Mouse (Mus musculus) heart, embryonic 14.5 days (tissue): ENCODE measurements around the gene R3hdm1. TPM values are rescaled to one million over a fixed set of nuclear protein-coding genes. Genes with fewer than 3 reads are reported as not detected.
"Not testable (repeated sequence)": the region's sequence is repeated elsewhere in the genome, so short reads cannot be mapped to it uniquely, and the experiment has no call there.

Source experiments
- ATAC-seq: fragments of 200-750 bp; cut with Nextera tagmentation; 2 replicates; pipeline ENCODE4 v1.8.0; 2017; ENCODE audit warnings: low read depth, moderate TSS enrichment; ENCODE audit not compliant: insufficient number of reproducible peaks, insufficient read depth, low FRiP score
- H3K27ac ChIP-seq, 2 experiments: fragments of 200-500 bp in 1 of 2; fragments of 300-500 bp in 1 of 2; sonication (generic) in 1 of 2; replicated peaks in 1 of 2; 2 replicates each; pipeline ENCODE4 v1.5.1; 2012 to 2014; ENCODE audit warnings: low read depth in 2 of 2, low read length in 2 of 2, control low read depth in 1 of 2, mild to moderate bottlenecking in 1 of 2, mixed read lengths in 1 of 2; ENCODE audit not compliant: control insufficient read depth in 1 of 2, insufficient read depth in 1 of 2
- H3K27me3 ChIP-seq: fragments of 300-500 bp; sonication (generic); 2 replicates; pipeline ENCODE4 v1.6.1; 2014; ENCODE audit warnings: mild to moderate bottlenecking, low read length, control low read depth; ENCODE audit not compliant: control insufficient read depth, insufficient read depth
- H3K36me3 ChIP-seq: fragments of 300-500 bp; sonication (generic); 2 replicates; pipeline ENCODE4 v1.6.1; 2014; ENCODE audit warnings: mild to moderate bottlenecking, control low read depth, low read length, mixed read lengths; ENCODE audit not compliant: control insufficient read depth, insufficient read depth
- H3K4me1 ChIP-seq, 2 experiments: fragments of 200-500 bp in 1 of 2; fragments of 300-500 bp in 1 of 2; sonication (generic) in 1 of 2; 2 replicates each; pipeline ENCODE4 v1.6.1; 2012 to 2014; ENCODE audit warnings: low read length in 2 of 2, control low read depth in 1 of 2, mixed read lengths in 1 of 2; ENCODE audit not compliant: control insufficient read depth in 2 of 2, insufficient read depth in 2 of 2
- H3K4me2 ChIP-seq: fragments of 300-500 bp; sonication (generic); 2 replicates; pipeline ENCODE4 v1.6.1; 2014; ENCODE audit warnings: mild to moderate bottlenecking, low read length
- H3K4me3 ChIP-seq, 2 experiments: fragments of 200-500 bp in 1 of 2; fragments of 300-500 bp in 1 of 2; sonication (generic) in 1 of 2; 2 replicates each; pipeline ENCODE4 v1.5.1; 2012 to 2014; ENCODE audit warnings: low read length in 2 of 2, mild to moderate bottlenecking in 2 of 2, control low read depth in 1 of 2, low read depth in 1 of 2, moderate library complexity in 1 of 2; ENCODE audit not compliant: control insufficient read depth in 1 of 2, insufficient read depth in 1 of 2
- H3K9ac ChIP-seq: fragments of 300-500 bp; sonication (generic); 2 replicates; pipeline ENCODE4 v1.6.1; 2014; ENCODE audit warnings: mild to moderate bottlenecking, low read length
- H3K9me3 ChIP-seq: fragments of 300-500 bp; sonication (generic); 2 replicates; pipeline ENCODE4 v1.6.1; 2016; ENCODE audit warnings: low read length, control low read depth; ENCODE audit not compliant: control insufficient read depth
- WGBS: fragments of 180-500 bp; shearing (Covaris S2); extraction: QIAGEN DNeasy Blood & Tissue Kit; methylation state at CpG from one replicate; pipeline ENCODE4 v1.1.7; 2014; 5-methylcytosine and 5-hydroxymethylcytosine counted together
- polyA plus RNA-seq: library from polyadenylated mRNA; unstranded; fragments of >200 nt; fragmentation: Nextera tagmentation; extraction: Ambion mirVana; gene quantifications from 2 replicates; pipeline ENCODE4 v1.2.1, GENCODE M21; 2014

Gene R3hdm1
- polyA plus RNA-seq, 1 experiment from 2014 or later = 55.2 TPM

DNA sequence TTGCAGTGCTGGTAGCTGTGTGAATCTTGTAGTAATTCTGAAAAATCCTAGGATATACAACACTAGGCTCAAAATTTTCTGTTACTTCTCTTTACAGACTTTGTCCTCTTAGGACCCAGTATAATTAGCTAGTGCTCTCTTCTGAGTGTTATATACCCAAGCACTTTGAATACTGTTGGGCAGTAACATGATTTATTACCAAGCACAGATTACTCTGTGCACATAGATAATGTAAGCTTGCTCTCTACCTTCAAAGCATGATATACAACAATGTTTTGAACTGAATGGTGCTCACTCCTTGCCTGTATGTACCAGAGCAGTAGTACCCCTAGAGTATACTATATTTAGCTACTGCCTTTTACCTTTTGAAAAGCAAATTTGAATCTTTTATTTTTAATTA lies 33.1 kb downstream of the R3hdm1 start:
- not testable (repeated sequence) for H3K36me3 ChIP-seq, H3K4me3 ChIP-seq, ATAC-seq, H3K9me3 ChIP-seq, H3K4me1 ChIP-seq, H3K27me3 ChIP-seq, H3K27ac ChIP-seq, H3K4me2 ChIP-seq, H3K9ac ChIP-seq

- no peaks in the 10 kb centered on the region for H3K9me3 ChIP-seq
- H3K4me3 ChIP-seq = no peak overlapping the region
- H3K9ac ChIP-seq = no peak overlapping the region
- H3K4me1 ChIP-seq = peaks cover 0 to 4% of the 10 kb centered on the region in 2 experiments; a peak in 2 of 4 replicates
- no peak for ATAC-seq
- H3K27ac ChIP-seq = no peak overlapping the region
- no peaks in the 10 kb centered on the region for H3K36me3 ChIP-seq
- H3K4me2 ChIP-seq = no peak overlapping the region
- no peaks in the 10 kb centered on the region for H3K27me3 ChIP-seq
Observed at GRCm38 (mm10) chr1:128141039-128141438, 37.9 kb downstream of the R3hdm1 start.

GRCm38 (mm10) chr1:128141737-128142136 lies 38.6 kb downstream of the R3hdm1 start:
- peaks cover 0 to 4% of the 10 kb centered on the region in 2 experiments; a peak in 2 of 4 replicates for H3K4me1 ChIP-seq
- no peaks in the 10 kb centered on the region for H3K27me3 ChIP-seq
- no peak overlapping the region for H3K9ac ChIP-seq
- no peaks in the 10 kb centered on the region for H3K9me3 ChIP-seq
- H3K27ac ChIP-seq = no peak overlapping the region
- no peak overlapping the region for H3K4me2 ChIP-seq
- H3K36me3 ChIP-seq = no peaks in the 10 kb centered on the region
- ATAC-seq = no peak
- no peak overlapping the region for H3K4me3 ChIP-seq

DNA sequence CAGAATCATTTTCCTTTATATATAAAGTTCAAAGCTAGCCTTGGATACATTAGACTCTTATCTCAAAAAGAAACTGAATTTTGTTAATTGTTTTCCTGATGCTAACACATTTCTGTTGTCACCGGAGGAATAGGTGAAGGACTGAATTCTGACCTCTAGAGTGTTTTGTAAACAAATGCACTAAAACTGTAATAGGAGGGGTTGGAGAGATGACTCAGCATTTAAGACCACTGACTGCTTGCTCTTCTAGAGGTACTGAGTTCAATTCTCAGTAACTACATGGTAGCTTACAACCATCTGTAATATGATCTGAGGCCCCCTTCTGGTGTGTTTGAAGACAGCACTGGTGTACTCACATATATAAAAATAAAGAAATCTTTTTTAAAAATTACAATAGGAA lies 63.9 kb downstream of the R3hdm1 start:
- Histone ChIP-seq H3K9me3 (no peaks in the 10 kb centered on the region), H3K9ac (no peak overlapping the region), H3K4me3 (no peak overlapping the region), H3K27ac (no peak overlapping the region), H3K27me3 (no peaks in the 10 kb centered on the region), H3K36me3 (peaks cover 10% of the 10 kb centered on the region), H3K4me1 (no peaks in the 10 kb centered on the region), H3K4me2 (no peak overlapping the region)
- ATAC-seq = no peak
- 96% methylated on average over 1 of the region's 1 CpGs for WGBS

GRCm38 (mm10) chr1:128170104-128170503 lies 67.0 kb downstream of the R3hdm1 start:
- Histone ChIP-seq H3K27me3 (no peaks in the 10 kb centered on the region), H3K9ac (no peak overlapping the region), H3K36me3 (peaks cover 6% of the 10 kb centered on the region), H3K4me3 (no peak overlapping the region), H3K4me2 (no peak overlapping the region), H3K27ac (no peak overlapping the region), H3K4me1 (no peaks in the 10 kb centered on the region), H3K9me3 (no peaks in the 10 kb centered on the region)
- ATAC-seq = no peak

GRCm38 (mm10) chr1:128191426-128191825 lies 88.3 kb downstream of the R3hdm1 start:
- WGBS = 74% methylated on average over 2 of the region's 2 CpGs
- Histone ChIP-seq H3K27ac (no peak overlapping the region), H3K4me3 (no peak overlapping the region), H3K4me2 (no peak overlapping the region), H3K36me3 (peaks cover 70% of the 10 kb centered on the region), H3K9me3 (no peaks in the 10 kb centered on the region), H3K4me1 (no peaks in the 10 kb centered on the region), H3K27me3 (no peaks in the 10 kb centered on the region), H3K9ac (no peak overlapping the region)
- no peak for ATAC-seq

DNA sequence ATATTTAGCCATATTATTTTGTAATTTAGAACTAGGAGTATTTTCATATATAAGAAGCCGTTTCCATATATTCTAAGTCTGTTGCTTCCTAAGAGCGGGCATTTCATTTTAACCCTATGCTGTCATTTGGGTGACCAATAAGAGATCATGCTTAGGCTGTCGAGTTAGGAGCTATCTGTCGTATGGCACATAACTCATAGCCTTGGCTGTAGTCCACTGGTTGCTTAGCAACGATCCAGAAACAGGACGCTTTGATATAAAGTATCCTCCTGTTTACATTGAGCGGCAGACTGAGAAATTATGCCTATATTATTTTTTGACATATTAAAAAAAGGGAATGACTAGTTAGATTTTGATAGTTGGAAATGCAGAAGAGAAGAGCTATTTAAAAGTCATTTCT lies 89.3 kb downstream of the R3hdm1 start:
- 69% methylated on average over 7 of the region's 7 CpGs for WGBS
- ATAC-seq = no peak

DNA sequence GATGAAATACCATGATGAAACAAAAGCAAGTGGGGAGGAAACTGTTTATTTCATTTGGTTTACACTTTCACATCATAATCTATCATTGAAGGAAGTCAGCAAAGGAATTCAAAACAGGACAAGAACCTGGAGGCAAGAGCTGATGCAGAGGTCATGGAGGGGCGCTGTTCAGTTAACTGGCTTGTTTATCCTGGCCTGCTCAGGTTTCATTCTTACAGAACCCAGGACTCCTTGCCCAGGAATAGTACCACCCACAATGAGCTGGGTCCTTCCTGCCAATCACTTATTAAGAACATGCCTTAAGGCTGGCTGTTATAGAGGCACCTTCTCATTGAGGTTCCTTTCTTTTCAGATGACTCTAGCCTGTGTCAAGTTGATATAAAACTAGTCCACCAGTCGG lies 90.9 kb downstream of the R3hdm1 start:
- 65% methylated on average over 2 of the region's 2 CpGs for WGBS
- no peaks in the 10 kb centered on the region for H3K27me3 ChIP-seq
- no peaks in the 10 kb centered on the region for H3K9me3 ChIP-seq
- H3K4me3 ChIP-seq = no peak overlapping the region
- no peak overlapping the region for H3K9ac ChIP-seq
- no peaks in the 10 kb centered on the region; a peak in 1 of 4 replicates for H3K4me1 ChIP-seq
- no peak overlapping the region for H3K4me2 ChIP-seq
- peaks cover 67% of the 10 kb centered on the region for H3K36me3 ChIP-seq
- no peak for ATAC-seq
- no peak overlapping the region for H3K27ac ChIP-seq

More for the DNA sequence above, 89.3 kb downstream of the R3hdm1 start:
- no peaks in the 10 kb centered on the region for H3K4me1 ChIP-seq
- no peak overlapping the region for H3K27ac ChIP-seq
- no peak overlapping the region for H3K9ac ChIP-seq
- H3K27me3 ChIP-seq = no peaks in the 10 kb centered on the region
- no peak overlapping the region for H3K4me3 ChIP-seq
- H3K36me3 ChIP-seq = peaks cover 68% of the 10 kb centered on the region
- no peak overlapping the region for H3K4me2 ChIP-seq
- H3K9me3 ChIP-seq = no peaks in the 10 kb centered on the region
